Mouse (Mus musculus): ENCODE results near the gene Stx8. TPM values are rescaled to one million over a fixed set of nuclear protein-coding genes. Genes with fewer than 3 reads are reported as not detected.

Gene Stx8
- 58.2 and 69.6 TPM in 2 replicates for polyA plus RNA-seq (2015; fragmentation: Nextera tagmentation; extraction: Ambion mirVana)

DNA sequence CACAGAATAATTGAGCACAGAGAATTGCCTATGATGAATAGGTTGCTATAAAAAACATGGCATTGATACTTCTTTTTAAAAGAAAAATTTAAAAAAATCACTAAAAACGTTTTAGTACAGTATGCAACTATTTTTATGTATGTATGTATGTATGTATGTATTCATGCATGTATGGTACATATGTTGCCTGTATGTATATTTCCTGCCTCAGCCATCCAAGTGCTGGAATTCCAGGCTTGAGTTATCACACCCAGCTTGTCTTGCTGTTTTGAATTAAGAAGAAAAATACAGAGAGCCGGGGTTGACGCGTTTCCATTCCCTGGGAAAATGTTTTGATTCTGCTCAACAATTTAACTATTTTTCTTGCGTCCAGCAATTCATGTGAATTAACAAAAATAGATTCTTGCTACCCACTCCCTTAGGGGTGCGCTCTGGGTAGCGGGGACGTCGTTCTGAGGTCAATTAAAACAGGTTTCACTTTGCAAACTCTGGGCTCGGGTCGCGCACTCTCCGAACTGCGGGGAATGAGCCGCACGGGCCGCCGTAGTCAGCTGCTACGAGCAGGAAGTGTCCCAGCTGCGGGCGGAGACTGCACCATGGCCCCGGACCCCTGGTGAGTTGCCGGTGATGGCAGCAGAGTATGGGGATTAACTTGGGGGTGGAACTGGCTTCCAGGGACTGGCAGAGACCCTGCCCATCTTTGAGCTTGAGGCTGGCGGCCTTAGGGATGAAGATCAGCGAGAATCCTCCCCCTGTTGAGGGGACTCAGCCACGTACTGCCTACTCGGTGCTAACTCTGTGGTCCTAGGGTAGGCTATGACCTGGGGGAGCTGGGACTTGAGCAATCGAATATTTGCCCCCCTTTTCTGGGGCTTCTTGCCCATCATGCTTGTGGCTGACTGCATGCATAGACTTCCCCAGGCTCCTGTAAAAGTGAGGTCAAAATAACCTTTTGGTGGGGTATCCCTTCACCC is at the start of gene Stx8:
Stx8 (plus strand) TSS at position 289 of the 974 bp plus-strand sequence.

GRCm38 (mm10) chr11:67921827-67922754 is 43.9 kb upstream of the Stx8 start, which contains the start of gene Usp43:
Usp43 (minus strand) TSS chr11:67922153.

GRCm38 (mm10) chr11:67965242-67965883 is 630 bp upstream of the Stx8 start, which contains the start of gene Cfap52:
Cfap52 (minus strand) TSS chr11:67965651.

Small RNA genes within 50 kb of the gene (microRNA-seq; reads per million reads assigned to microRNA genes)
- not detected for gene Mir6406

Other genes starting within 250 kb of the Stx8 start
- 1.1 and 1.2 TPM in 2 replicates for gene Glp2r, start 195.0 kb upstream of the Stx8 start, polyA plus RNA-seq (2015; fragmentation: Nextera tagmentation; extraction: Ambion mirVana)
- gene Gsg1l2, start 191.6 kb upstream of the Stx8 start, polyA plus RNA-seq (2015; fragmentation: Nextera tagmentation; extraction: Ambion mirVana) = not detected in 2 replicates
- gene Dhrs7c, start 168.0 kb upstream of the Stx8 start, polyA plus RNA-seq (2015; fragmentation: Nextera tagmentation; extraction: Ambion mirVana) = not detected in 2 replicates
- gene Usp43, start 44.0 kb upstream of the Stx8 start, polyA plus RNA-seq (2015; fragmentation: Nextera tagmentation; extraction: Ambion mirVana) = 1.1 and 1.7 TPM in 2 replicates
- gene Cfap52, start 542 bp upstream of the Stx8 start, polyA plus RNA-seq (2015; fragmentation: Nextera tagmentation; extraction: Ambion mirVana) = 0.64 and 0.65 TPM in 2 replicates